Mouse (Mus musculus) lung, adult 2 months (tissue): ENCODE data around the gene Aldh1b1.

Source experiments
- CTCF ChIP-seq: fragments of 200-500 bp; IDR thresholded peaks from 2 replicates; pipeline ENCODE4 v1.5.1; 2011; ENCODE audit warnings: mild to moderate bottlenecking, low read length, control low read depth; ENCODE audit not compliant: insufficient read depth
- POLR2A ChIP-seq: fragments of 200-500 bp; IDR thresholded peaks from 2 replicates; pipeline ENCODE4 v1.6.1; 2011; ENCODE audit warnings: low read depth, mild to moderate bottlenecking, control low read depth, low read length, borderline replicate concordance; ENCODE audit errors: extremely low read depth

DNA sequence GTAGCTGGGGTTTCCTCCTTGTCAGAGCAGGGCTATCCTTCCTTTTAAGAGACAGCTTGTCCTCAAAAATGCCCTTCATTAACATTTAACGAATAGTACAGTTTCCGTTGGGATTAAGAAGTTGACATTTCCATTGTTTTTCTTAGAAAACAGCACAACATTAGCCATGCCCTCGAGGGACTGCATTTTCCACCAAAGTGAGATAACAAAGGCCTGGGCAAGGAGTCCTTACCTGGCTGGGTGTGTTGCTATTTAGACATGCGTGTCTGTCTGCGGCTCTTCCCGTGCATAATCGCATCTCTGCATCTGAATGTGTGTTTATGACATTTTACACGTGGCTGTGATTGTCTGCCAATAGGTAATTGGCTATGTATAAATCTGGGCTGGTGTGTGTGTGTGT, 27.6 kb upstream of the Aldh1b1 start:
- TF ChIP-seq CTCF (no peak), POLR2A (no peak)
